Mouse (Mus musculus) hindbrain, embryonic 13.5 days (tissue): ENCODE data around the gene Rasa4. TPM values are rescaled to one million over a fixed set of nuclear protein-coding genes. Genes with fewer than 3 reads are reported as not detected.
"Not testable (repeated sequence)": the region's sequence is repeated elsewhere in the genome, so short reads cannot be mapped to it uniquely, and the experiment has no call there.

Experiments
- ATAC-seq: fragments of 200-750 bp; cut with Nextera tagmentation; 2 replicates; pipeline ENCODE4 v1.8.0; 2017; ENCODE audit warnings: moderate TSS enrichment; ENCODE audit not compliant: low FRiP score
- H3K27ac ChIP-seq: fragments of 300-500 bp; sonication (generic); 2 replicates; pipeline ENCODE4 v1.5.1; 2015; ENCODE audit warnings: inconsistent platforms, mild to moderate bottlenecking, moderate library complexity
- H3K27me3 ChIP-seq: fragments of 300-500 bp; sonication (generic); 2 replicates; pipeline ENCODE4 v1.6.1; 2015; ENCODE audit warnings: mild to moderate bottlenecking, inconsistent platforms
- H3K36me3 ChIP-seq: fragments of 300-500 bp; sonication (generic); 2 replicates; pipeline ENCODE4 v1.6.1; 2015; ENCODE audit warnings: mild to moderate bottlenecking, inconsistent platforms
- H3K4me1 ChIP-seq: fragments of 300-500 bp; sonication (generic); replicated peaks from 2 replicates; pipeline ENCODE4 v1.6.1; 2015; ENCODE audit warnings: inconsistent platforms
- H3K4me2 ChIP-seq: fragments of 300-500 bp; sonication (generic); 2 replicates; pipeline ENCODE4 v1.6.1; 2015; ENCODE audit warnings: inconsistent platforms, mild to moderate bottlenecking, moderate library complexity
- H3K4me3 ChIP-seq: fragments of 300-500 bp; sonication (generic); 2 replicates; pipeline ENCODE4 v1.5.1; 2015; ENCODE audit warnings: mild to moderate bottlenecking, inconsistent platforms
- H3K9ac ChIP-seq: fragments of 300-500 bp; sonication (generic); 2 replicates; pipeline ENCODE4 v1.6.1; 2015; ENCODE audit warnings: mild to moderate bottlenecking, inconsistent platforms
- H3K9me3 ChIP-seq: fragments of 300-500 bp; sonication (generic); 2 replicates; pipeline ENCODE4 v1.6.1; 2016; ENCODE audit warnings: inconsistent platforms
- WGBS: fragments of 180-500 bp; shearing (Covaris S2); methylation state at CpG from one replicate; pipeline ENCODE4 v1.1.7; 2015; 5-methylcytosine and 5-hydroxymethylcytosine counted together
- polyA plus RNA-seq: library from polyadenylated mRNA; unstranded; fragments of >200 nt; fragmentation: Nextera tagmentation; extraction: Ambion mirVana; gene quantifications from 2 replicates; pipeline ENCODE4 v1.2.1, GENCODE M21; 2015

Rasa4 gene
- polyA plus RNA-seq, 1 experiment from 2014 or later, result 17.3 TPM

- peaks cover 60% of the 10 kb centered on the region for H3K36me3 ChIP-seq
- WGBS, result 13% methylated on average over 20 of the region's 20 CpGs
- H3K9ac ChIP-seq, result peak overlapping the region; percentile 85
- no peaks in the 10 kb centered on the region for H3K27me3 ChIP-seq
- ATAC-seq, result no peak
- H3K4me3 ChIP-seq, result peak overlapping the region; percentile 62
- peak overlapping the region; percentile 85 for H3K4me2 ChIP-seq
- H3K4me1 ChIP-seq, result peaks cover 25% of the 10 kb centered on the region
- peak overlapping the region; percentile 61; the same call in 1 of the 2 replicates for H3K27ac ChIP-seq
- no peaks in the 10 kb centered on the region for H3K9me3 ChIP-seq
Measured at GRCm38 (mm10) chr5:136136292-136136990, 52.7 kb downstream of the Rasa4 start.

GRCm38 (mm10) chr5:136137658-136138274 lies 54.0 kb downstream of the Rasa4 start:
- 75% methylated on average over 13 of the region's 13 CpGs for WGBS

GRCm38 (mm10) chr5:136139393-136139792 lies 55.7 kb downstream of the Rasa4 start:
- WGBS, result 96% methylated on average over 13 of the region's 13 CpGs
- ATAC-seq, result no peak
- H3K27ac ChIP-seq, result no peak overlapping the region
- H3K9me3 ChIP-seq, result no peaks in the 10 kb centered on the region
- H3K4me2 ChIP-seq, result no peak overlapping the region
- no peak overlapping the region for H3K9ac ChIP-seq
- H3K36me3 ChIP-seq, result peaks cover 46% of the 10 kb centered on the region
- no peak overlapping the region for H3K4me3 ChIP-seq
- H3K4me1 ChIP-seq, result peaks cover 24% of the 10 kb centered on the region
- H3K27me3 ChIP-seq, result no peaks in the 10 kb centered on the region

More at GRCm38 (mm10) chr5:136137658-136138274, 54.0 kb downstream of the Rasa4 start:
- Histone ChIP-seq H3K4me1 (peaks cover 25% of the 10 kb centered on the region), H3K9me3 (no peaks in the 10 kb centered on the region), H3K36me3 (peaks cover 60% of the 10 kb centered on the region), H3K9ac (no peak overlapping the region), H3K27me3 (no peaks in the 10 kb centered on the region), H3K4me3 (no peak overlapping the region), H3K4me2 (no peak overlapping the region), H3K27ac (no peak overlapping the region)
- no peak for ATAC-seq

- H3K4me2 ChIP-seq, result no peak overlapping the region
- no peak overlapping the region for H3K4me3 ChIP-seq
- ATAC-seq, result no peak
- no peaks in the 10 kb centered on the region for H3K9me3 ChIP-seq
- H3K9ac ChIP-seq, result no peak overlapping the region
- H3K36me3 ChIP-seq, result peaks cover 46% of the 10 kb centered on the region
- H3K4me1 ChIP-seq, result peaks cover 17% of the 10 kb centered on the region
- H3K27me3 ChIP-seq, result no peaks in the 10 kb centered on the region
- WGBS, result 94% methylated on average over 10 of the region's 10 CpGs
- H3K27ac ChIP-seq, result no peak overlapping the region
Measured at GRCm38 (mm10) chr5:136140057-136140482, 56.4 kb downstream of the Rasa4 start.

- 89% methylated on average over 5 of the region's 5 CpGs for WGBS
- no peak for ATAC-seq
- peaks cover 4% of the 10 kb centered on the region; the same call in 1 of the 2 replicates for H3K4me1 ChIP-seq
Measured at GRCm38 (mm10) chr5:136142746-136143145, 59.0 kb downstream of the Rasa4 start.

GRCm38 (mm10) chr5:136143161-136143755 lies 59.5 kb downstream of the Rasa4 start:
- H3K9ac ChIP-seq, result no peak overlapping the region
- WGBS, result 92% methylated on average over 6 of the region's 6 CpGs
- no peaks in the 10 kb centered on the region for H3K27me3 ChIP-seq
- no peaks in the 10 kb centered on the region for H3K9me3 ChIP-seq
- peaks cover 44% of the 10 kb centered on the region for H3K36me3 ChIP-seq
- no peak overlapping the region for H3K4me3 ChIP-seq
- peaks cover under 1% of the 10 kb centered on the region; the same call in 1 of the 2 replicates for H3K4me1 ChIP-seq
- no peak for ATAC-seq
- H3K27ac ChIP-seq, result no peak overlapping the region
- H3K4me2 ChIP-seq, result no peak overlapping the region

More at GRCm38 (mm10) chr5:136142746-136143145, 59.0 kb downstream of the Rasa4 start:
- H3K36me3 ChIP-seq, result peaks cover 46% of the 10 kb centered on the region
- H3K27me3 ChIP-seq, result no peaks in the 10 kb centered on the region
- no peaks in the 10 kb centered on the region for H3K9me3 ChIP-seq
- no peak overlapping the region for H3K27ac ChIP-seq
- no peak overlapping the region for H3K4me3 ChIP-seq
- H3K9ac ChIP-seq, result no peak overlapping the region
- no peak overlapping the region for H3K4me2 ChIP-seq

- Histone ChIP-seq H3K27me3 (no peaks in the 10 kb centered on the region), H3K4me2 (no peak overlapping the region), H3K9ac (0 out of 2 replicates have a peak overlapping the region, but pooled peaks have one; percentile 19), H3K9me3 (no peaks in the 10 kb centered on the region), H3K4me3 (no peak overlapping the region), H3K36me3 (peaks cover 28% of the 10 kb centered on the region), H3K27ac (no peak overlapping the region), H3K4me1 (no peaks in the 10 kb centered on the region)
- no peak for ATAC-seq
- 79% methylated on average over 12 of the region's 12 CpGs for WGBS
Measured at GRCm38 (mm10) chr5:136144606-136145430, 61.1 kb downstream of the Rasa4 start.

GRCm38 (mm10) chr5:136146936-136147335 lies 63.2 kb downstream of the Rasa4 start:
- H3K27ac ChIP-seq, result no peak overlapping the region
- no peaks in the 10 kb centered on the region for H3K27me3 ChIP-seq
- no peaks in the 10 kb centered on the region for H3K9me3 ChIP-seq
- no peak overlapping the region for H3K4me2 ChIP-seq
- H3K9ac ChIP-seq, result no peak overlapping the region
- ATAC-seq, result no peak
- peaks cover 7% of the 10 kb centered on the region for H3K36me3 ChIP-seq
- no peaks in the 10 kb centered on the region for H3K4me1 ChIP-seq
- no peak overlapping the region for H3K4me3 ChIP-seq
- 90% methylated on average over 1 of the region's 1 CpGs for WGBS

- H3K27me3 ChIP-seq, result no peaks in the 10 kb centered on the region
- WGBS, result 78% methylated on average over 8 of the region's 8 CpGs
- H3K4me1 ChIP-seq, result no peaks in the 10 kb centered on the region
- no peaks in the 10 kb centered on the region for H3K36me3 ChIP-seq
- H3K4me3 ChIP-seq, result no peak overlapping the region
- no peak for ATAC-seq
- H3K9me3 ChIP-seq, result no peaks in the 10 kb centered on the region
- no peak overlapping the region for H3K9ac ChIP-seq
- H3K27ac ChIP-seq, result no peak overlapping the region
- H3K4me2 ChIP-seq, result no peak overlapping the region
Measured at GRCm38 (mm10) chr5:136147704-136148103, 64.0 kb downstream of the Rasa4 start.

- H3K4me2 ChIP-seq, H3K9me3 ChIP-seq, H3K9ac ChIP-seq, H3K4me3 ChIP-seq, H3K36me3 ChIP-seq, ATAC-seq, H3K27ac ChIP-seq, H3K27me3 ChIP-seq, H3K4me1 ChIP-seq: not testable (repeated sequence)
- WGBS, result 65% methylated on average over 5 of the region's 5 CpGs
Measured at GRCm38 (mm10) chr5:136149134-136149576, 65.4 kb downstream of the Rasa4 start.

- Histone ChIP-seq H3K9me3 (no peaks in the 10 kb centered on the region), H3K9ac (no peak overlapping the region), H3K36me3 (peaks cover 11% of the 10 kb centered on the region), H3K4me2 (no peak overlapping the region), H3K27ac (no peak overlapping the region), H3K4me1 (no peaks in the 10 kb centered on the region), H3K27me3 (no peaks in the 10 kb centered on the region), H3K4me3 (no peak overlapping the region)
- 87% methylated on average over 8 of the region's 8 CpGs for WGBS
- no peak for ATAC-seq
Measured at GRCm38 (mm10) chr5:136152365-136152764, 68.6 kb downstream of the Rasa4 start.

- H3K4me2 ChIP-seq, result no peak overlapping the region
- WGBS, result 84% methylated on average over 5 of the region's 5 CpGs
- H3K4me3 ChIP-seq, result no peak overlapping the region
- ATAC-seq, result no peak
- H3K36me3 ChIP-seq, result peaks cover 16% of the 10 kb centered on the region
- H3K9me3 ChIP-seq, result no peaks in the 10 kb centered on the region
- H3K27ac ChIP-seq, result no peak overlapping the region
- H3K4me1 ChIP-seq, result no peaks in the 10 kb centered on the region
- no peaks in the 10 kb centered on the region for H3K27me3 ChIP-seq
- no peak overlapping the region for H3K9ac ChIP-seq
Measured at GRCm38 (mm10) chr5:136155399-136155798, 71.7 kb downstream of the Rasa4 start.
